Mouse (Mus musculus): ENCODE results near the gene Tut1. TPM values are rescaled to one million over a fixed set of nuclear protein-coding genes. Genes with fewer than 3 reads are reported as not detected.
A peak's percentile ranks its signal among the peaks of the same experiment; 100 is the strongest.

Gene Tut1
- polyA plus RNA-seq, 1 experiment from 2014 or later = 29.4 TPM

- WGBS = 18% methylated on average over 16 of the region's 16 CpGs
- peaks cover 24% of the 10 kb centered on the region for H3K4me1 ChIP-seq (replicated peaks)
Measured at GRCm38 (mm10) chr19:8928689-8929223, 24.9 kb upstream of the Tut1 start.

DNA sequence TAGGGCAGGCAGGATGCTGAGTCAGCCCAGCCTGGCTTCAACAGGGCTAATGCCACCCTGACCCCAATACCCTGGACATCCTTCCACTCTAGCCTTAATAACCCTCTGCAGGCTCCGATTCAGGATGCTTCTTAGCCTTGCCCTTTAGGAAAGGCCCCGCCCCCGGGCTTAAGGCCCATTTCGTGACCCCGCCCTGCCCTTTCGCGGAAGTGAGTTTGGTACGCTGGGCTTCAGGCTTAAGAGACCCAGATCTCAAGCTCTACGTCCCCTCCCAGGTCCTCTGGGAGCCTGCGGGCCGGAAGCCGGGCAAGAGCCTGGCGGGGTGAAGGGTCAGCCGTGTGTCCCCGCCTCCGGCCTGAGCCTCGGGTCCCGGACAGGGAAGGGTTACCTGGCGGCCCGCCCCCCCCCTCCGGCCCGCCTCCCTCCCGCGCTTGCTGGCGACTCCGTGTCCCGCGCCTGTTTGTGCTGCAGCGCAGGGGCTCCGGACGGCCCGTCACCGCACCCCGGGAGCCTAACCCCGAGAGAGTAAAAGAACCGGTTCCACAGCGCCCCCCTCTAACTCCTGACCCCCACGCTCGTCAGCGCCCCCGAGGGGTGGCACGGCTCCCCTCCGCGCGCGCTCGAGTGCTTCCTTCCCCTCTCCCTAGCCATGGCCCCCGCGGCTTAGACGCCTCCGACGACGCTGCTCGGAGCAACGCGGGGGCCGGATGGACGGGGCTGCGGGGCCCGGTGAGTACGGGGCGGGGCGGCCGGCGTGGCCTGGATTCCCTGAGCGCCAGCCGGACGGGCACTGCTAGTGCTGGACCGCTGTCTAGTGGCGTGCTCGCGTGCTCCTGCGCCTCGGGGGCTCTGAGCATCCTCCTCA, 24.2 kb upstream of the Tut1 start, which contains the start of the genes Rom1 and Eml3:
Gene Rom1 (minus strand): TSS at position 133 of the 865 bp plus-strand sequence.
Gene Eml3 (plus strand): TSS at position 329 of the 865 bp plus-strand sequence.
- peak; percentile 46 for ATAC-seq (ENCODE audit: low FRiP score)
- Histone ChIP-seq H3K27me3 (peaks cover 6% of the 10 kb centered on the region; the same call in 1 of the 2 replicates), H3K9me3 (no peaks in the 10 kb centered on the region), H3K36me3 (peaks cover 45% of the 10 kb centered on the region), H3K27ac (peak within 1 kb of the TSS; percentile 35), H3K4me1 (replicated peaks) (peaks cover 24% of the 10 kb centered on the region), H3K4me2 (peak within 1 kb of the TSS; percentile 71), H3K4me3 (peak within 1 kb of the TSS; percentile 54), H3K9ac (peak within 1 kb of the TSS; percentile 77)
- WGBS = under 1% methylated on average over 64 of the region's 74 CpGs

More at GRCm38 (mm10) chr19:8928689-8929223, 24.9 kb upstream of the Tut1 start:
- peak overlapping the region; percentile 54 for H3K4me3 ChIP-seq
- H3K27me3 ChIP-seq = peaks cover 6% of the 10 kb centered on the region; the same call in 1 of the 2 replicates
- no peaks in the 10 kb centered on the region for H3K9me3 ChIP-seq
- peaks cover 40% of the 10 kb centered on the region for H3K36me3 ChIP-seq
- peak overlapping the region; percentile 35; the same call in 1 of the 2 replicates for H3K27ac ChIP-seq
- peak; percentile 29; the same call in 1 of the 2 replicates for ATAC-seq (ENCODE audit: low FRiP score)
- peak overlapping the region; percentile 71 for H3K4me2 ChIP-seq
- H3K9ac ChIP-seq = peak overlapping the region; percentile 77

DNA sequence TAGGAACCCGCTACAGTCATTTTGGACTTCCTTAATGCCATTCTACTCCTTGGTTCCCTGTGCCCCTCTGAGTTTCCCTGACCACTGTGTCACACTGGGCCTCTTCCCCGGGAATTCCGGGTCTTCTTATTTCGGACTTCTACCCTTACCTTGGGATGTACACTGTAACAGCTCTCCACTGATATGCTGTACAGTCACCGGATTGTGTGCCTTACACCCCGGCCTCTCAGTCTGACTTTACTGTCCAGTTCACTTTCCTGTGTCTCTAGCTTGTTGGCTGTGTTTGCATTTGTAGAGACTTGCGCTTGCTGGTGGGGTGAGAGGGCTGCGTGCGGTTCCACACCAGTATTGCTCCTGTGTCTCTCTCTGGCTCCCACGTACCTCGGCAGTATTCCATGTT, 23.5 kb upstream of the Tut1 start:
- Histone ChIP-seq H3K4me1 (replicated peaks) (peaks cover 24% of the 10 kb centered on the region), H3K9me3 (no peaks in the 10 kb centered on the region), H3K4me2 (peak overlapping the region; percentile 71), H3K27me3 (peaks cover 6% of the 10 kb centered on the region; the same call in 1 of the 2 replicates), H3K4me3 (peak overlapping the region; percentile 54), H3K36me3 (peaks cover 44% of the 10 kb centered on the region), H3K27ac (no peak overlapping the region), H3K9ac (peak overlapping the region; percentile 77)
- WGBS = 16% methylated on average over 11 of the region's 11 CpGs
- 0 out of 2 replicates have a peak, but pooled peaks have one; percentile 9 for ATAC-seq (ENCODE audit: low FRiP score)

DNA sequence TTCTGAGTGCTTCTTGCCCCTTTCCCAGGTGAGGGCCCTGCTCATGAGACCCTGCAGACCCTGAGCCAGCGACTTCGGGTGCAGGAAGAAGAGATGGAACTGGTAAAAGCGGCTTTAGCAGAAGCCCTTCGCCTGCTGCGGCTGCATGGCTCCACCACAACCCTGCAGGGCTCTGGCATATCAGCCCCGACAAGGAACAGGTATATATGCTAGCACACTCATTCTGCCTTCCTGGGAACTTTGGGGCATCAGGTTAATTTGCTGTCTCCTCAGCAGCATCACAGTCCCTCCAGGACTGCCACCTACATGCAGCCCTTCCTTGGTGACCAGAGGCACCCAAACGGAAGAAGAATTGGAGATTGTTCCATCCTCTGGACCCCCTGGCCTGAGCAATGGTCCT, 22.9 kb upstream of the Tut1 start:
- 91% methylated on average over 7 of the region's 7 CpGs for WGBS
- Histone ChIP-seq H3K27ac (no peak overlapping the region), H3K27me3 (peaks cover 6% of the 10 kb centered on the region; the same call in 1 of the 2 replicates), H3K4me3 (0 out of 2 replicates have a peak overlapping the region, but pooled peaks have one; percentile 54), H3K36me3 (peaks cover 38% of the 10 kb centered on the region), H3K9ac (peak overlapping the region; percentile 35; the same call in 1 of the 2 replicates), H3K4me1 (replicated peaks) (peaks cover 24% of the 10 kb centered on the region), H3K4me2 (peak overlapping the region; percentile 71), H3K9me3 (no peaks in the 10 kb centered on the region)
- ATAC-seq (ENCODE audit: low FRiP score) = no peak

DNA sequence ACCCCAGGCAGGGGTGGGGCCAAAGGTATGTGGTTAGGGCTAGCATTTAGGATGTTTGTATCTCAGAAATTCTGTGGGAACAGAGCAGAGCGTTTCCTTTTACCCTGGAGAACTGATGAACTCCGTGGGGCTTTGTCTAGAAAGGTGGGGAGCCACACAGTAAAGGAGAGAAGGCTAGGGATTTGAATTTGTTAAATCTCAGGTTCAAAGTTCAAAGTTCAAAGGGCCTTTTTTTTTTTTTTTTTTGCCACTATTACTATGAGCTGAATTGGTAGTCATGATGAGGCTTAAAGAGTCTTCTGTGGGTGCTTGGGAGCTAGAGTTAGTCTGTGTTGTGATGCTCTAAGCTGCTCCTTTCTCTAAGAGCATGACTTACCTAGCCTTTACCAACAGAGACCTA, 16.9 kb upstream of the Tut1 start:
- no peak for ATAC-seq (ENCODE audit: low FRiP score)
- Histone ChIP-seq H3K4me1 (replicated peaks) (peaks cover 9% of the 10 kb centered on the region), H3K4me3 (no peak overlapping the region), H3K27me3 (no peaks in the 10 kb centered on the region), H3K9me3 (no peaks in the 10 kb centered on the region), H3K4me2 (no peak overlapping the region), H3K9ac (no peak overlapping the region), H3K27ac (no peak overlapping the region), H3K36me3 (peaks cover 18% of the 10 kb centered on the region)
- 84% methylated on average over 2 of the region's 2 CpGs for WGBS

- Histone ChIP-seq H3K27me3 (no peaks in the 10 kb centered on the region), H3K9ac (peak overlapping the region; percentile 98), H3K9me3 (no peaks in the 10 kb centered on the region), H3K4me2 (peak overlapping the region; percentile 74), H3K4me1 (replicated peaks) (peaks cover 40% of the 10 kb centered on the region), H3K4me3 (no peak overlapping the region; the same call in 1 of the 2 replicates), H3K27ac (no peak overlapping the region), H3K36me3 (peaks cover 24% of the 10 kb centered on the region)
- 83% methylated on average over 15 of the region's 15 CpGs for WGBS
- ATAC-seq (ENCODE audit: low FRiP score) = 0 out of 2 replicates have a peak, but pooled peaks have one; percentile 1
Measured at GRCm38 (mm10) chr19:8940526-8941133, 13.0 kb upstream of the Tut1 start.

- H3K4me3 ChIP-seq = peak overlapping the region; percentile 96
- ATAC-seq (ENCODE audit: low FRiP score) = peak; percentile 41
- peak overlapping the region; percentile 98 for H3K27ac ChIP-seq
- H3K4me1 ChIP-seq (replicated peaks) = peaks cover 41% of the 10 kb centered on the region
- no peaks in the 10 kb centered on the region for H3K27me3 ChIP-seq
- peaks cover 29% of the 10 kb centered on the region for H3K36me3 ChIP-seq
- H3K9ac ChIP-seq = peak overlapping the region; percentile 98
- 29% methylated on average over 10 of the region's 10 CpGs for WGBS
- H3K4me2 ChIP-seq = peak overlapping the region; percentile 74
- H3K9me3 ChIP-seq = no peaks in the 10 kb centered on the region
Measured at GRCm38 (mm10) chr19:8941136-8941514, 12.5 kb upstream of the Tut1 start.

DNA sequence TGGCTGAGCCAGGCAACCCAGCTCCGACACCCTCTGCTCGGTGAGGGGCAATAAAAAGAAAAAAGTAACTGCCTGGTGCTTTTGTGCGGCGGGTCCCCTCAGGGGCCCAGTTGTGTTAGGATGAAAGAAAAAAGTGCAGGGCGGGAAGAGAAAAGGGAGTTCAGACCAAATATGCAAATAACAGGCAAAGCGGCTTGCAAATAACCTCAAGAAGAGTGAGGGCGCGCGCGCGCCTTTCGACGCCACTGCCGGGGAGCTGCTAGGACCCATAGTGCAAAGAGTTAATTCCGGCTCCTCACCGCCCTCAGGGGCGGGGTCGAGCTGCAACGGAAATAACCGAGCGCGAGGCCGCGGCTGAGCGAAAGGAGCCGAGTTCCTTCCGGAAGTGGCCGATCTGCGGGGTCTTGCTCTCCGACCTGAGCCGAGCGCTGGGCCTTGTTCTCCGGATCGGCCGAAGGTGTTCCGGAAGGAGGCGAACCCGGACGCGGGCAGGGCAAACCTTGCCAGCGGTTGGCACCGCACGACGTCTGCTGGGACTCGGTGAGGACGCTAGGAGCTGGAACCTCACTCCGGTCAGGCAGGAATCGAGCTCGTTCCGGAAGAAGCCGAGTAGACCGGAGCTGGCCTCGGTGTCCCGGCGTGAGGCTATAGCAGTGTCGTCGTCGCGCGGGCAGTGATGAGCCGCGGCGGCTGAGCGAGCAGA, 12.0 kb upstream of the Tut1 start, which contains the start of gene Mta2:
Gene Mta2 (plus strand): TSS at position 361 of the 703 bp plus-strand sequence.
- Histone ChIP-seq H3K4me3 (peak within 1 kb of the TSS; percentile 96), H3K27ac (peak within 1 kb of the TSS; percentile 98), H3K36me3 (peaks cover 34% of the 10 kb centered on the region), H3K9ac (peak within 1 kb of the TSS; percentile 98), H3K27me3 (no peaks in the 10 kb centered on the region), H3K4me2 (peak within 1 kb of the TSS; percentile 74), H3K4me1 (replicated peaks) (peaks cover 41% of the 10 kb centered on the region), H3K9me3 (no peaks in the 10 kb centered on the region)
- peak; percentile 95 for ATAC-seq (ENCODE audit: low FRiP score)
- under 1% methylated on average over 64 of the region's 64 CpGs for WGBS

DNA sequence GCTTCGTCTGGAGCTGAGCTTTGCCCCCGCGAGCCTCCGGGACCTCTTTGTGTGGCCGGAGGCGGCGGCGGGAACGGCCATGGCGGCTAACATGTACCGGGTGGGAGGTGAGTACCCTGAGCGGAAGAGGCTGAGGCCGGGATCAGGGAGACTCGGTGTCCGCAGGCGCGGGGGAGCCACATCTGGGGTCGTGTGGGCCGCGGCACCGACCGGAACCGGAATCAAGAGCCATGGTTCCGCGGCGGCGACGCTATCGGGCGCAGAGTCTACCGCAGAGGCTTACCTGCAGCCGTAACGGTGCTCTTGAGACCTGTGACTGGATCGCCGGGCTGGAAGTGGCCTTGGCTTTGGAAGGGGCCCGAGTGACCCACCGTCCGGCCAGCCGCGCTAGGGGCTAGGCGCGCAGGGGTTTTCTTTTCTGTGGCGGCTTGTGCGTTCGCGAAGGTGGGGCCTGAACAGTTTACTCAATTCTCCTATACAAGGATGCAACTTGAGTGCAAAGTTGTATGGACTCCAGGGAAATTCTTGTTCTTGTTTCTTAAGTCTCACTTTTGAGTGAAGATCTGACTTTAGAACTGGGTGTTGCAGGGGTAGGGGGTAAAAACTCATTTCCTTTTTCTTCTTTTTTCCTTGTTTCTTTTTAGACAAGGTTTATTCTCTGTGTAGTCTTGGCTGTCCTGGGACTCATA, 11.2 kb upstream of the Tut1 start:
- Histone ChIP-seq H3K27ac (peak overlapping the region; percentile 98), H3K4me3 (peak overlapping the region; percentile 96), H3K4me1 (replicated peaks) (peaks cover 41% of the 10 kb centered on the region), H3K4me2 (peak overlapping the region; percentile 74), H3K27me3 (no peaks in the 10 kb centered on the region), H3K36me3 (peaks cover 35% of the 10 kb centered on the region), H3K9me3 (no peaks in the 10 kb centered on the region), H3K9ac (peak overlapping the region; percentile 98)
- ATAC-seq (ENCODE audit: low FRiP score) = peak; percentile 66
- WGBS = 0% methylated on average over 46 of the region's 46 CpGs

- peaks cover 39% of the 10 kb centered on the region for H3K36me3 ChIP-seq
- peaks cover 41% of the 10 kb centered on the region for H3K4me1 ChIP-seq (replicated peaks)
- no peak overlapping the region for H3K27ac ChIP-seq
- no peaks in the 10 kb centered on the region for H3K9me3 ChIP-seq
- no peak for ATAC-seq (ENCODE audit: low FRiP score)
- peak overlapping the region; percentile 96 for H3K4me3 ChIP-seq
- WGBS = 79% methylated on average over 2 of the region's 2 CpGs
- H3K4me2 ChIP-seq = peak overlapping the region; percentile 74
- peak overlapping the region; percentile 98 for H3K9ac ChIP-seq
- no peaks in the 10 kb centered on the region for H3K27me3 ChIP-seq
Measured at GRCm38 (mm10) chr19:8943047-8943446, 10.6 kb upstream of the Tut1 start.

GRCm38 (mm10) chr19:8944062-8944461, 9.6 kb upstream of the Tut1 start:
- no peak overlapping the region for H3K27ac ChIP-seq
- H3K9me3 ChIP-seq = no peaks in the 10 kb centered on the region
- peaks cover 41% of the 10 kb centered on the region for H3K4me1 ChIP-seq (replicated peaks)
- peaks cover 49% of the 10 kb centered on the region for H3K36me3 ChIP-seq
- peak overlapping the region; percentile 96; the same call in 1 of the 2 replicates for H3K4me3 ChIP-seq
- peak overlapping the region; percentile 74 for H3K4me2 ChIP-seq
- H3K9ac ChIP-seq = peak overlapping the region; percentile 58
- ATAC-seq (ENCODE audit: low FRiP score) = no peak
- no peaks in the 10 kb centered on the region for H3K27me3 ChIP-seq
- WGBS = 80% methylated on average over 5 of the region's 5 CpGs
